Mouse (Mus musculus): ENCODE results near the gene Gm49358. TPM values are rescaled to one million over a fixed set of nuclear protein-coding genes. Genes with fewer than 3 reads are reported as not detected.

The Gm49358 gene
- polyA plus RNA-seq, 1 experiment: 2.1 TPM

DNA sequence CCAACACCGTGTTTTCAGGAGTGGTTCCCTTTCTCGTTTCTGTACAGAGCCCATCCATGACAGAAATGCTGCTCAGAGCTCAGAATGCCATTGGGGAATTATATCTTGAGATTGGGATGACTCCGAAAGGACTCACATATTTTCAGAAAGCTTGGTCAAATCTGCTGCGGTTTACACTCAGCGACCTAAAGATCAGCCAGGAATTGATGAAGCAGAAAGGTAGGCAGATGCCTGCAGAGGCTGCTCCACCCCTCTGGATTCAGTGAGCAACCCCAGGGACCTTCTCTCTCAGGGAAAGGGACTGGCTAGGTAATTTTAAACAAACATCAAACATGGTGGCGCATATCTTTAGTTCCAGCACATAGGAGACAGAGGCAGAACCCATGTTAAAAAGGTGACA lies 5.6 kb upstream of the Gm49358 start:
- no peaks in the 10 kb centered on the region for H3K4me1 ChIP-seq (ENCODE audit: control insufficient read depth, insufficient read depth, low read length)
- H3K4me3 ChIP-seq (ENCODE audit: insufficient read depth, low read length): no peak overlapping the region
- no peak overlapping the region for H3K27ac ChIP-seq (ENCODE audit: insufficient read depth, low read length)
- TF ChIP-seq POLR2A (IDR thresholded peaks at IDR 0.05; ENCODE audit: low read depth, low read length) (no peak), CTCF (IDR thresholded peaks at IDR 0.05; ENCODE audit: borderline replicate concordance, insufficient read depth, low read length) (no peak)

DNA sequence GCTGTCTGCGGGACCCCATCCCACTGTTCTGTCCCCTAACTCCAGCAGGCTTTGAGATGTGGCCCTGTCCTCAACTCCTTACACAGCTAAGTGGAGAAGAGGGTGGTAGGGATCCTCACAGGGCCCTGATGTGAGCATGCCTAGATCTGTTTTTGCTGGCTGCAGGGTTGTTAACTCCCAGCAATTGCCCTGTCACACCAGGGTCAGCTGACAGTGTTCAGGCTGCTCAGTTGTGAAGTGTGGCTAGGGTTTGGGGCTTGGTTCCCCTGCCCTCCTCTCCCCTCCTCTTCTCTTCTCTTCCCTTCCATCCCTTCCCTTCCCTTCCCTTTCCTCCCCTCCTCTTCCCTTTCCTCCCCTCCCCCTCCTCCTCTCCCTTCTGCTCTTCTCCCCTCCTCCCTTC lies 2.5 kb upstream of the Gm49358 start:
- H3K4me3 ChIP-seq (ENCODE audit: insufficient read depth, low read length): no peak overlapping the region

DNA sequence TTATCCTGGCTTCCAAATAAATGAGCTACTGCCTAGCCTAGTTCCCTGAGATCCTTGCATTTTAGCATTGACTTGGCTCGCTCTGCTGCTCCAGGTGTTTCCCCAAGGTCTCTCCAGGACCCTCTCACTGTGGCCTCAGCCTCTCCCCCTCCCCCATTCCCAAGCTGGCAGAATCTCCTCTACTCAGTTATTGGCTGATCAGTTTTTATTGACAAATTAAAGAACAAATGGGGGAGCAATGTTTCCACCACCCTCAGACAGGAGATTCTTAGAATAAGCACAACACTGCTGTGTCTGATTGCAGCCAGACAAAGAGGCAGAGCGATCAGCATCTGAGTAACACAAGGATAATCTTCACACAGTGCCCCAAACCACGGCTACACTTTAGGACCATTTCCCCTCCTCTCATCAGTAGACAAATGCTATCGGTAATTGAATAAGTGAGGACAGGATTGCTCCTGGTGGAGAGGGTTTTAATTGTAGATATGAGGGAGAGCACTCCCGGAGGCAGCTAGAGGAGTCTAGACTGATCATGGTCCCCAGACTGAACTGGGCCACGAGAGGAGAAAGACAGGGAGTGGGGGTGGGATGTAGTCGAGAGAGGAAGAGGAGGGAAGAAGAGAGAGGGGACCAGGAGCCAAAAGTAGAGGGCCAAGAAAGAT lies 1.9 kb upstream of the Gm49358 start:
- no peak overlapping the region for H3K27ac ChIP-seq (ENCODE audit: insufficient read depth, low read length)
- no peaks in the 10 kb centered on the region for H3K4me1 ChIP-seq (ENCODE audit: control insufficient read depth, insufficient read depth, low read length)
- TF ChIP-seq POLR2A (IDR thresholded peaks at IDR 0.05; ENCODE audit: low read depth, low read length): no peak
- no peak for TF ChIP-seq CTCF (IDR thresholded peaks at IDR 0.05; ENCODE audit: borderline replicate concordance, insufficient read depth, low read length)
- no peak overlapping the region for H3K4me3 ChIP-seq (ENCODE audit: insufficient read depth, low read length)

More for the DNA sequence above, 2.5 kb upstream of the Gm49358 start:
- no peaks in the 10 kb centered on the region for H3K4me1 ChIP-seq (ENCODE audit: control insufficient read depth, insufficient read depth, low read length)
- H3K27ac ChIP-seq (ENCODE audit: insufficient read depth, low read length): no peak overlapping the region
- TF ChIP-seq CTCF (IDR thresholded peaks at IDR 0.05; ENCODE audit: borderline replicate concordance, insufficient read depth, low read length) (no peak), POLR2A (IDR thresholded peaks at IDR 0.05; ENCODE audit: low read depth, low read length) (no peak)

DNA sequence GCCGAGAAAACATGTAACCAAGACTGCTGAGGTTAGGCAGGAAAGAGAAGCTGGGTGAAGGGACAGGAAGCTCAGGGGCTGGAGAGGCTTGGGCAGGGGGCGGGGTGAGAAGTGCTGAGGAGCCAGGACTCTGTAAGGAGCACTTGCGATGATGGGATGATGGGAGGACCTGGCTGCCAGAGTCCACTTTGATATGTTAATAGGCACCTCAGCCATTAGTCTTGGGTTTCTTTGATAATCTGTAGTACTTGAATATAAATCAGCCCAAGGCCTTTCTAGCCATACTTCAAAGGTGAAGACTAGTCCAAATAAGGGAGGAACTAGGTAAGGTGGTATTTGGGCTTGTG lies 1.4 kb upstream of the Gm49358 start:
- H3K4me3 ChIP-seq (ENCODE audit: insufficient read depth, low read length): no peak overlapping the region
- TF ChIP-seq POLR2A (IDR thresholded peaks at IDR 0.05; ENCODE audit: low read depth, low read length) (no peak), CTCF (IDR thresholded peaks at IDR 0.05; ENCODE audit: borderline replicate concordance, insufficient read depth, low read length) (no peak)
- H3K27ac ChIP-seq (ENCODE audit: insufficient read depth, low read length): no peak overlapping the region
- H3K4me1 ChIP-seq (ENCODE audit: control insufficient read depth, insufficient read depth, low read length): no peaks in the 10 kb centered on the region

DNA sequence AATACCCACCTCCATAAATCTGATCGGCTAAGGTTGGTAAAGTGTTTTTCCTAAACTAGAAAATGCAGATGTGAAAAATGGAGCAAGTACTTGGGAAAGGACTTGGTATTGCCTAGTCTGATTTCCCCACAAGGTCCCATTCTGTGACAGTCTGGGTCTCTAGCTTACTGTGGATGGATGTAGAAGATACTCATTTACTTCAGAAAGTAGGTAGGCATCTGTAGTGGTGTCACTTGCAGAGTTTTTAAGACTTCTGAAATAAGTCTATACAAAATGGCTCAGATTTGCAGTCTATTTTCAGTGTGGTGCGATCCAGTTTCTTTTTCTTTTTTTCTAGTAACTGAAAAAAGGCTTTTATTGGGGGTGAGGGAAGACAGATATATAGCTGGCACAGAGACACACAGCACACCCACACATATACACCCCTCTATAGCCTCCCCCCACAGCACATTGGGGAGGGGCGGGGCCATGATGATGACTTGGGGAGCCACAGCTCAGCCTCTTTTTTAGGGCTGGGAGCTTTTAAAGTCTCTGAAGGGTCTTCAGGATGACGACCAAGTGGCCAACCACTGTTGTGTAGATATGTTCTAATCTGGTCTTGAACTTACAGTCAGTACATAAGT lies 1.7 kb downstream of the Gm49358 start:
- no peak for TF ChIP-seq CTCF (IDR thresholded peaks at IDR 0.05; ENCODE audit: borderline replicate concordance, insufficient read depth, low read length)
- no peak for TF ChIP-seq POLR2A (IDR thresholded peaks at IDR 0.05; ENCODE audit: low read depth, low read length)
- Histone ChIP-seq H3K4me1 (ENCODE audit: control insufficient read depth, insufficient read depth, low read length) (no peaks in the 10 kb centered on the region), H3K4me3 (ENCODE audit: insufficient read depth, low read length) (no peak overlapping the region), H3K27ac (ENCODE audit: insufficient read depth, low read length) (no peak overlapping the region)

DNA sequence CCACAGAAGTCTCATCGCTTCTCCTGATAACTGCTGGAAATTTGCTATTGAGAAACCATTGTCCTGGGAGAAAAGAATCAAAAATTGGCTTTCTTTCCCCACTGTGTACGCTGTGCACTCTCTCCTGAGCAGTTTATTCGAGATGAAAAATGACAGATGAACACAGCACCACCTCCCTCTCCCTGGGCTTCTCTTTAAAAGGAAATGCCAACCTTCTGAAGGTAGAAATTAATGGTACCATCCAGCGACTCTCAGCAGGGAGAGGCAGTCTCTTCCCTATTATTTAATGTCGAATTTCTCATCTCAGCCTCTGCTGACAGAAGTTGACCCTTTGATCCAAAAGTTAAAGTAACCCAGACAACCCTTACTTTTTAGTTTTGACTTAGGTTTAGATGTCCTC lies 5.4 kb downstream of the Gm49358 start:
- Histone ChIP-seq H3K4me3 (ENCODE audit: insufficient read depth, low read length) (no peak overlapping the region), H3K27ac (ENCODE audit: insufficient read depth, low read length) (no peak overlapping the region), H3K4me1 (ENCODE audit: control insufficient read depth, insufficient read depth, low read length) (peaks cover 11% of the 10 kb centered on the region)
- TF ChIP-seq POLR2A (IDR thresholded peaks at IDR 0.05; ENCODE audit: low read depth, low read length) (no peak), CTCF (IDR thresholded peaks at IDR 0.05; ENCODE audit: borderline replicate concordance, insufficient read depth, low read length) (no peak)

GRCm38 (mm10) chr10:86769797-86770196 lies 6.0 kb downstream of the Gm49358 start:
- Histone ChIP-seq H3K4me3 (ENCODE audit: insufficient read depth, low read length) (no peak overlapping the region), H3K27ac (ENCODE audit: insufficient read depth, low read length) (no peak overlapping the region), H3K4me1 (ENCODE audit: control insufficient read depth, insufficient read depth, low read length) (peaks cover 11% of the 10 kb centered on the region)
- TF ChIP-seq CTCF (IDR thresholded peaks at IDR 0.05; ENCODE audit: borderline replicate concordance, insufficient read depth, low read length) (no peak), POLR2A (IDR thresholded peaks at IDR 0.05; ENCODE audit: low read depth, low read length) (no peak)

GRCm38 (mm10) chr10:86771701-86772100 lies 7.9 kb downstream of the Gm49358 start:
- H3K4me1 ChIP-seq (ENCODE audit: control insufficient read depth, insufficient read depth, low read length): peaks cover 11% of the 10 kb centered on the region
- TF ChIP-seq POLR2A (IDR thresholded peaks at IDR 0.05; ENCODE audit: low read depth, low read length): no peak
- no peak for TF ChIP-seq CTCF (IDR thresholded peaks at IDR 0.05; ENCODE audit: borderline replicate concordance, insufficient read depth, low read length)
- no peak overlapping the region for H3K27ac ChIP-seq (ENCODE audit: insufficient read depth, low read length)
- no peak overlapping the region for H3K4me3 ChIP-seq (ENCODE audit: insufficient read depth, low read length)

- no peak overlapping the region for H3K27ac ChIP-seq (ENCODE audit: insufficient read depth, low read length)
- TF ChIP-seq CTCF (IDR thresholded peaks at IDR 0.05; ENCODE audit: borderline replicate concordance, insufficient read depth, low read length) (no peak), POLR2A (IDR thresholded peaks at IDR 0.05; ENCODE audit: low read depth, low read length) (no peak)
- peaks cover 11% of the 10 kb centered on the region for H3K4me1 ChIP-seq (ENCODE audit: control insufficient read depth, insufficient read depth, low read length)
- no peak overlapping the region for H3K4me3 ChIP-seq (ENCODE audit: insufficient read depth, low read length)
Observed at GRCm38 (mm10) chr10:86772231-86772631, 8.5 kb downstream of the Gm49358 start.

- Histone ChIP-seq H3K27ac (ENCODE audit: insufficient read depth, low read length) (no peak overlapping the region), H3K4me3 (ENCODE audit: insufficient read depth, low read length) (no peak overlapping the region), H3K4me1 (ENCODE audit: control insufficient read depth, insufficient read depth, low read length) (peaks cover 11% of the 10 kb centered on the region)
- TF ChIP-seq POLR2A (IDR thresholded peaks at IDR 0.05; ENCODE audit: low read depth, low read length): no peak
- TF ChIP-seq CTCF (IDR thresholded peaks at IDR 0.05; ENCODE audit: borderline replicate concordance, insufficient read depth, low read length): no peak
Observed at GRCm38 (mm10) chr10:86773360-86773759, 9.6 kb downstream of the Gm49358 start.
